Mouse (Mus musculus): ENCODE results near the gene Dennd1b. TPM values are rescaled to one million over a fixed set of nuclear protein-coding genes. Genes with fewer than 3 reads are reported as not detected.

Dennd1b gene
- total and polyA plus RNA-seq, 2 experiments = 3.2 to 16.5 TPM

DNA sequence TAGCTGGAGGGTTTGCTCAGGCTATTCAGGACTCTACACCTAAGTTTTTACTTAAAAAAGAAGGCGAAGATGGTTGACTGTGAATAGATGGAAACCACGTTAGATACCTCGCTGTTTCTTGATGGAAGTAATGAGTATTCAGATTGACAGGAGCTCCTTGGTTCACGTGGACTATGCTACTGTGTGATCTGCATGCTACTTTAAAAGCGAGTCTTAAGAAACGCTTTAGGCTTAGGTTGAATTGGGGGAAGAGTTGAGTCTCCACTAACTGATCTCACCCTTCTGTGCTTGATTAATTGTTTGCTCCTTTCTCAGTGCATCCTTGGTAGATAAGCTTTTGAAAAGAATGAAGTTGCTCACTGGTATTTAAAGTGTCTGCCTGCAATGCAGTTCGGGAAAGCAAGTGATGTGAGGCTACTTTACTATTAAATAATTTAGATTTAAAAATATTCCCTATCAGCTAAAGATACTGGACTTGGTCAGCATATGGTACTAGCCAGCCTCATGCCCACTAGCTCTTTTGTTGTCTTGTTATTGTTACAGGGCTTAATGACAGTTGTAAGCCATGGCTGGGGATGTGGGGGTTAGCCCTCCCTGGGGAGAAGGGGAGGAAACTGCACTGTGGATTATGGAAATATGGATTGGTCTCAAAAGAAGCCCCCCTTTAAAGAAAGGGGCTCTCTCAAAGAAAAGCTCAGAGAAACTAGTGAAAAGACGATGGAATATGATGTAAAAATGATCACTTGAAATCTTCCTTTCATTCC is 62.8 kb downstream of the Dennd1b start:
- Histone ChIP-seq H3K36me3 (ENCODE audit: control insufficient read depth, insufficient read depth, low read length) (no peaks in the 10 kb centered on the region), H3K4me3 (ENCODE audit: insufficient read depth, low read depth, low read length) (no peak overlapping the region), H3K4me1 (ENCODE audit: control insufficient read depth, insufficient read depth, low read length) (no peaks in the 10 kb centered on the region), H3K79me2 (ENCODE audit: control insufficient read depth, insufficient read depth, low read length) (no peaks in the 10 kb centered on the region; the same call in 1 of the 2 replicates), H3K27ac (replicated peaks; ENCODE audit: insufficient read depth, low read depth, low read length) (no peak overlapping the region), H3K9ac (ENCODE audit: low read depth, low read length) (no peak overlapping the region), H3K27me3 (ENCODE audit: control insufficient read depth, insufficient read depth, low read length) (no peaks in the 10 kb centered on the region)
- no peak for TF ChIP-seq CTCF (IDR thresholded peaks at IDR 0.05; ENCODE audit: low read depth, low read length)
- TF ChIP-seq POLR2A (IDR thresholded peaks at IDR 0.05; ENCODE audit: extremely low read depth, insufficient read depth, low read length) = no peak
- WGBS = 93% methylated on average over 8 of the region's 8 CpGs
- no peak for DNase-seq (ENCODE audit: extremely low read depth, low read depth, low spot score)

DNA sequence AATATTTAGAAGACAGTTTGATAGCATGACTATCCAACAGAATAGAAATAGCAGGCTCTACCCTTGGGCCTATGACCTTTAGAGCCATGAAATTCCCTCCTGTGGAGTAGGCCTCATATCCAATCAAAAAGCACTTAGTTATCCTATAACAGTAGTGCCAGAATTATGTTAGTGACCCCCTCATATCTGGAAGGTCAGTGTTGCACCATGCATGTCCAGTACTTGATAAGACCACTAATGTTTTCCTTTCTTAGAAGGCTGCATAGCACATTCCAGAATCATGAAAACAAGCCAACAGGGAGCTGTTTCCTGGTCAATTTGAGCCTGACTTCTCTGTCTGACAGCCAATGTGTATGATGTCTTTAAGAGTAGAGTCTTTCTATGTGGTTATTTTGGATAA is 66.3 kb downstream of the Dennd1b start:
- DNase-seq (ENCODE audit: extremely low read depth, low read depth, low spot score) = peak; percentile 41
- Histone ChIP-seq H3K4me1 (ENCODE audit: control insufficient read depth, insufficient read depth, low read length) (no peaks in the 10 kb centered on the region), H3K27me3 (ENCODE audit: control insufficient read depth, insufficient read depth, low read length) (no peaks in the 10 kb centered on the region), H3K79me2 (ENCODE audit: control insufficient read depth, insufficient read depth, low read length) (no peaks in the 10 kb centered on the region; the same call in 1 of the 2 replicates), H3K36me3 (ENCODE audit: control insufficient read depth, insufficient read depth, low read length) (no peaks in the 10 kb centered on the region), H3K9ac (ENCODE audit: low read depth, low read length) (no peak overlapping the region), H3K4me3 (ENCODE audit: insufficient read depth, low read depth, low read length) (no peak overlapping the region), H3K27ac (replicated peaks; ENCODE audit: insufficient read depth, low read depth, low read length) (no peak overlapping the region)
- TF ChIP-seq POLR2A (IDR thresholded peaks at IDR 0.05; ENCODE audit: extremely low read depth, insufficient read depth, low read length) = no peak
- no peak for TF ChIP-seq CTCF (IDR thresholded peaks at IDR 0.05; ENCODE audit: low read depth, low read length)

DNA sequence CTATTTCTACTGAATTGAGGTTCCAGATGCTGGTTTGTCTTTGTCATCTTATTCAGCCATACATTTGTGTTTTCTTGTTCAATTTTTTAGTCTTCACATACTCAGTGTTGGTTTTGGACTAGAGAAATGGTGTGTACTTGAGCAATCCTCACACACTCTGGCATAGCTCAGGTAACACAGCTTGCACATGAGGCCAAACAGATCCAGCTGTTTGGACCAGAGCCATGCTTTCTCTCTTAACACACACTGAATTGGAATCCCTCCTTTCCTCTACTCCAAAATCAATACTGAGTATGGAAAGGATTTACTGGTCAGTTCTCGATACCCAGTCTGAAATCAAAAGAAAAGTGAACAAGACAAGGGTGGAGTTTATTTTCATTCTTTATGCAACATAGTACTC is 69.2 kb downstream of the Dennd1b start:
- H3K27ac ChIP-seq (replicated peaks; ENCODE audit: insufficient read depth, low read depth, low read length) = no peak overlapping the region
- DNase-seq (ENCODE audit: extremely low read depth, low read depth, low spot score) = peak; percentile 91
- H3K36me3 ChIP-seq (ENCODE audit: control insufficient read depth, insufficient read depth, low read length) = no peaks in the 10 kb centered on the region
- H3K27me3 ChIP-seq (ENCODE audit: control insufficient read depth, insufficient read depth, low read length) = no peaks in the 10 kb centered on the region
- no peak overlapping the region for H3K9ac ChIP-seq (ENCODE audit: low read depth, low read length)
- H3K4me1 ChIP-seq (ENCODE audit: control insufficient read depth, insufficient read depth, low read length) = no peaks in the 10 kb centered on the region
- no peak overlapping the region for H3K4me3 ChIP-seq (ENCODE audit: insufficient read depth, low read depth, low read length)
- TF ChIP-seq POLR2A (IDR thresholded peaks at IDR 0.05; ENCODE audit: extremely low read depth, insufficient read depth, low read length) = no peak
- no peak for TF ChIP-seq CTCF (IDR thresholded peaks at IDR 0.05; ENCODE audit: low read depth, low read length)
- 15% methylated on average over 1 of the region's 1 CpGs for WGBS
- H3K79me2 ChIP-seq (ENCODE audit: control insufficient read depth, insufficient read depth, low read length) = peaks cover 10% of the 10 kb centered on the region

DNA sequence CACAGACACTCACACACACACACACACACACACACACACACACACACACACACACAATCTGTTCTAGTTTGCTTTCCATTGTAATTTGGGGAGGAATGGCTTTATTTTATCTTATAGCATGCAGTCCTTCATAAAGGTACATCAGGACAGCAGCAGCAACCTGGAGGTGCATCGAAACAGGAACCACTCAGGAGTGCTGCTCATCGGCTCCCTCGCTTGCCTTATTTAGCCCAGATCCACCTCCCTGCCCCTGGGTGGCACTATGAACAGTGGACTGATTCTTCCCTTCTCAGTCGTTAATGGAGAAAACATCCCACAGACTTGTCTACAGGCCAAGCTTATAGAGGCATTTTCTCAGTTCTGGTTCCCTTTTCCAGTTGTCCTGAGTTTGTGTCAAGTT is 71.9 kb downstream of the Dennd1b start:
- Histone ChIP-seq H3K9ac (ENCODE audit: low read depth, low read length) (no peak overlapping the region), H3K79me2 (ENCODE audit: control insufficient read depth, insufficient read depth, low read length) (peaks cover 13% of the 10 kb centered on the region), H3K27me3 (ENCODE audit: control insufficient read depth, insufficient read depth, low read length) (no peaks in the 10 kb centered on the region), H3K36me3 (ENCODE audit: control insufficient read depth, insufficient read depth, low read length) (no peaks in the 10 kb centered on the region), H3K4me1 (ENCODE audit: control insufficient read depth, insufficient read depth, low read length) (peaks cover 2% of the 10 kb centered on the region; the same call in 1 of the 2 replicates), H3K4me3 (ENCODE audit: insufficient read depth, low read depth, low read length) (no peak overlapping the region), H3K27ac (replicated peaks; ENCODE audit: insufficient read depth, low read depth, low read length) (no peak overlapping the region)
- WGBS = 90% methylated on average over 4 of the region's 4 CpGs
- no peak for TF ChIP-seq POLR2A (IDR thresholded peaks at IDR 0.05; ENCODE audit: extremely low read depth, insufficient read depth, low read length)
- no peak for TF ChIP-seq CTCF (IDR thresholded peaks at IDR 0.05; ENCODE audit: low read depth, low read length)
- DNase-seq (ENCODE audit: extremely low read depth, low read depth, low spot score) = no peak

DNA sequence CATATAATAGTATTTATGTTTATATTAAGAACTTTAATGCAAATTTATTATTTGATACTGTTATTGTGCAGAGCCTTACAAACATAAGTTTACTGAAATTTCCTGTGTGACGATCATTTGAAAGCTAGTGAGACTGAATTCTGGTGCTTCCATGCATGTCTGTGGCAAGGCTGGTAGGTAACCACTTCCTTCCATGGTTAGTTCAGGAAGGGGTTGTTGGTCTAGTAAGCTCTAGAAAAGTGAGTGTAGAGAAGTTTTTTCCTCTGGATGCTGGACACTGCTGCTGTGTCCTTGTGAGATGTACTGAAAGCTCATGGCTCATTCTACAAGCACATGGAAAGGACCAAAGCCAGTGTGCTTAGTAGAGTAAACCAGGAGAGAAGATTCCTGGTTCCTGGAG is 73.1 kb downstream of the Dennd1b start:
- Histone ChIP-seq H3K36me3 (ENCODE audit: control insufficient read depth, insufficient read depth, low read length) (no peaks in the 10 kb centered on the region), H3K4me3 (ENCODE audit: insufficient read depth, low read depth, low read length) (no peak overlapping the region), H3K9ac (ENCODE audit: low read depth, low read length) (no peak overlapping the region), H3K4me1 (ENCODE audit: control insufficient read depth, insufficient read depth, low read length) (peaks cover 2% of the 10 kb centered on the region; the same call in 1 of the 2 replicates), H3K27me3 (ENCODE audit: control insufficient read depth, insufficient read depth, low read length) (no peaks in the 10 kb centered on the region), H3K79me2 (ENCODE audit: control insufficient read depth, insufficient read depth, low read length) (peaks cover 13% of the 10 kb centered on the region), H3K27ac (replicated peaks; ENCODE audit: insufficient read depth, low read depth, low read length) (no peak overlapping the region)
- WGBS = 89% methylated on average over 1 of the region's 1 CpGs
- no peak for DNase-seq (ENCODE audit: extremely low read depth, low read depth, low spot score)
- TF ChIP-seq CTCF (IDR thresholded peaks at IDR 0.05; ENCODE audit: low read depth, low read length) = no peak
- TF ChIP-seq POLR2A (IDR thresholded peaks at IDR 0.05; ENCODE audit: extremely low read depth, insufficient read depth, low read length) = no peak
